Mouse (Mus musculus): ENCODE data around the gene Zbed4.

DNA sequence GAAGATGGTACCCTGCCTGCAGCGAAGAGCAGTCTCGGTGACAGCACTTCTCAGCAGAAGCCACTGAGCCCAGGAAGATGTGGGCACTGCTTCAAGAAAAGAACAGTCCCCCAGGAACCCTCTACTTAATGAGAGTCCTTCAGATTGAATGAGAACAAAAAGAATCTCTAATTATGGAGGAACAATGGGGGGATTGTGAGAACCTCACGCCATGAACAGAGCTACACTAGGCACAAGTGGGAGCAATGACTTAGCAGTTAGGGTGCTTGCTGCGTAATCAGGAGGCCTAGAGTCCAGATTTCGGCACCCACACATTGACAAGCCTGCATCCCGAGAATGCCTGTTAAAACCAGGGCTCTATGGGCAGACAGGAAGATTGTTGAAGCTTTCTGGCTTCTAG lies 10.1 kb upstream of the Zbed4 start:
- TF ChIP-seq POLR2A (IDR thresholded peaks at IDR 0.05; ENCODE audit: control insufficient read depth, low read depth, low read length) (no peak), CTCF (IDR thresholded peaks at IDR 0.05; ENCODE audit: control insufficient read depth, insufficient read depth, insufficient replicate concordance, low read depth, low read length) (no peak)

All from testis, adult 2 months (tissue).